Mouse (Mus musculus): Measurements from ENCODE around the gene Gjd2.

The Gjd2 gene

DNA sequence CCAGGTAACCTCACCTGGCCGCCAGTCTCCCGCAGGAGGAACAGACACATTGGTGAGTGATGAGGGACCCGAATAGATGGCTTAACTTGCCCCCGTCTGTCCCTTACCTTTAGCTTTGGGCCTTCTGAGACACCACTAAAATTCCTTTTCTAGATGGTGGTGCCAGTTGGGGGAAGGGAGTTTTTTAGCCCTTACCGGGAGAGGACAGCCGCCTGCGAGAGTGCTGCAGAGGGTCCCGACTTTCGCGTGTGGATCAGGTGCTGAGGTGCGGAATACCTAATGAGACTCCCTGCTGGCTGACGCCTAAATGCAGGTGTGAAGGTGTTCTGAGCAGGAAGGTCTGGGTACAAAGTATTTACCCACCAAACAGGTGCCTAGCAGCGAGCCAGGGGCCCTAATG lies 427 bp upstream of the Gjd2 start:
- DNase-seq (ENCODE audit: inconsistent age in 2 of 2, low spot score in 1 of 2), result peak; percentile 6 to 32

DNA sequence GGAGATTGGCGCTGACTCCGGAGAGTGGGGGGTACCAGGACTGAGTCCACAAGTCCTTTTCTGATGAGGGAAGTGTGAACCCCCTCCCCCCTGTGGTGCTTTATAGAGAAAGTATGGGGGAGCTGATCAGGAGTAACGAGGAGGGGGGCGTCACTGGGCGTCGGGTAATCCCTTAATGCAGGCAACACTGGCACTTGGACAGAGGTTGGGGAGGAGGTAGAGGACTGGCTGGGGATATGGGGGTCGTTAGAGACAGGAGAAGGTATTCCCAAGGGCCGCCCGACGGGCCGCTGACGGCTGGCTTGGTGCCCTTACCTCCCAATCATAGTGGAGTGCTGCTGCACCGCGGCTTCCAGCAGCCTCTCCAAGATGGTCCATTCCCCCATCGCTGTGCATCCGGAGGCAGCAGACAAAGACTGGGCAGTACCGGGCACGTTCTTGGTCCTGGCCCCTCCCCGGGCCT lies 639 bp downstream of the Gjd2 start:
- DNase-seq (ENCODE audit: inconsistent age in 2 of 2, low spot score in 1 of 2), result peak; percentile 11 to 31

DNA sequence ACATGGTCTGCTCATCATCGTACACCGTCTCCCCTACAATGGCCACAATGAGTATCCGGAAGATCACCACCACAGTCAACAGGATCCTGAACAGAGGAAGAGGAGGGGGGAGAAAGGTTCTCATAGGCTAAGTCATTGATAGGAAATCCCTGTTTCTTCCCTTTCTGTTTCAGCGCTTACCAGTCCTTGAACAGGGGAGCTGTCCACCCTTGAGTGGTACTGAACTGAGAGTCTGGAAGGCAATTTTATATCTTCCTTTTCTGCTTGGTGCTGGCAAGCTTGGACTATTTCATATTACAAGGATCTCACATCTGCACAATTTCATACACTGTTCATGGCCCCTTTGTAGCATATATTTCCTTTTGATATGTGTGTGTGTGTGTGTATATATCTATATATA lies 1.6 kb downstream of the Gjd2 start:
- peak; percentile 36 to 79 for DNase-seq (ENCODE audit: inconsistent age in 2 of 2, low spot score in 1 of 2)

DNA sequence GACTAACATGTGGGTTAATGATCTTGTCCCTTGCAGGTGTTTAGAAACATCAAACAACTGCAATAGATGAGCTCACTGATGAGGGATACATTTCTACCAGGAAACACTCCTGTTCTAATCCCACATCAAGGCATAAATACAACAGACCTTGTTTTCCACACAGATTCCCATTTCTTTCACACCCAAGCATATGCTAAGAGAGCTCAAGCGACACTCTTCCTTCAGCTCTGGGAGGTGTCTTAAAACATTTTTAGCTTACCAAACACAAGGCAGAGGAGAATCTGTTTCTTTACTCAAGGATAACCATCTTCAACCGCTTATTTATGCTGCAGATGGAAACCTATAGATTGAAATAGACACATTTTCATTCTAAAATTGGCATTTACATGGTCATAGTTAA lies 5.1 kb downstream of the Gjd2 start:
- DNase-seq (ENCODE audit: inconsistent age in 2 of 2, low spot score in 1 of 2), result no peak

DNA sequence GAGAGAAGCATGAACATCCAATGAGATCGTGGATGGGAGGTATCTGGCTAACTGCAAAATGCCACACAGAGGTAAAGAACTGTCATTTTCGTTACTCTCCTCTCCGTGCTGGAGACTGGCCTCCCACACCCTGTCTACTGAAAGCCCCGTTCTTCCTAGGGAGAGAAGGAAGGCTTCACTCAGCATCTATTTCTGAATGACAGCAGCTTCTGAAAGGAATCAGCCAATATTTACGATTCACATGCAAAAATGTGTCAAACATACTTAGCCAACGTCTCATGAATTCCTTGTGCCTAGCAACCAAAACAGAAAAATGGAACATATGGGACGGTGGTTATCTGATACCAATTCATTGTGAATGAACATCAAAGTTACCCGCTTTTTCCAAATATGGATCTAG lies 15.9 kb downstream of the Gjd2 start:
- no peak for DNase-seq (ENCODE audit: inconsistent age in 2 of 2, low spot score in 1 of 2)

DNA sequence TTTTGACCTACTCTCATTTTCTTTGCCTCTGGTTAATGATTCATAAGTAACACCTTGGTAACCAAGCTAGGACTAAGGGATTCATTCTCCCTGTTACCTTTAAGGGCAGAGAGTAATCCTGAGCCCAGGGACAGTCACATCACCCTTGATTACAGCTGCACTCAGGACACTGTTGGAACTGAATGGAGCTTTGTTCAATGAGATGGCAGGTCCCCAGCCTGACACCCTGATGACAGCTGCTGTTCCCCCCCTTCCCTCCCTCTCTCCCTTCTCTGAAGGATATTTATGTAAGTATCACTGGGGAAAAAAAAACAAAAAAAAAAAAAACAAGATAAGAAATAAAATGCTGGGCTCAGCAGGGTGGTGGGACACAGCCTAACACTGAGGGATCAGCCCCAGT lies 16.5 kb downstream of the Gjd2 start:
- no peak for DNase-seq (ENCODE audit: inconsistent age in 2 of 2, low spot score in 1 of 2)

DNA sequence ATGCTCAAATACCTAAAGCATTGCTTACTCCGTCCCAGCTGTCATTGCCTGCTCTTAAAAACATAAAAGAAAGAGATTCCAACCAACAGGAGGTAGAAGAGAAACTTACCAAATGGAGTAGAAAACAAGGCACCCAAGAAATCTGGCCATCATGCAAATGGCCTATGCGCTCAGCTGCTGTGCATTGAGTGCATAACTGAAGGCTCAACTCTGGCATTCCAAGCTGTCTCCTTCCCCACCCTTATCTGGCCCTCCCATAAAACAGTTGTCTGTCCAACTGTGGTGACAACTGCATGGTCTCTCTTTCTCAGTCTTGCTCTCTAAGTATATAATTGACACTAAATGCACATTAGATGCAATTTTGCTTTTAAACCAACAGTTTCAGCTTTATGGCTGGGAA lies 28.5 kb downstream of the Gjd2 start:
- no peak for DNase-seq (ENCODE audit: inconsistent age in 2 of 2, low spot score in 1 of 2)

DNA sequence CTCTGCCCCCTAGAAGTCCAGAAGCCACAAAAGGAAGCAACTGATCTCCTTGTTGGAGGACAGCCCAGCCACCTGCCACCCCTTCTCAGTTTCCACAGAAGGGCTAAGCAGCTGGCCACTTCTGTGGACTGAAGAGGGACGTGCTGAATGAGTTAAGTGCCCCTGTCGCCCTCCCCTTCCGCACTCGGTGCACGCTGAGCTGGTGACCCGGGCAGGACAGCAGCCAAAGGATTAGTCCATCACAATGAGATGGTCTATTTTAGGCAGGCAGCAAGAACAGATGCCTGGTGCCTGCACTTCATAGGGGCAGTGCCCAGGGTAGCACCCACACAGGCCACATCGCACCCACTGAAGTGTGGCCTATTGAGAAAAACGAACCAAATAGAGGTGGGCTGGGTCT lies 32.8 kb downstream of the Gjd2 start:
- peak in 1 of 2 experiments; percentile 23 for DNase-seq (ENCODE audit: inconsistent age in 2 of 2, low spot score in 1 of 2)

DNA sequence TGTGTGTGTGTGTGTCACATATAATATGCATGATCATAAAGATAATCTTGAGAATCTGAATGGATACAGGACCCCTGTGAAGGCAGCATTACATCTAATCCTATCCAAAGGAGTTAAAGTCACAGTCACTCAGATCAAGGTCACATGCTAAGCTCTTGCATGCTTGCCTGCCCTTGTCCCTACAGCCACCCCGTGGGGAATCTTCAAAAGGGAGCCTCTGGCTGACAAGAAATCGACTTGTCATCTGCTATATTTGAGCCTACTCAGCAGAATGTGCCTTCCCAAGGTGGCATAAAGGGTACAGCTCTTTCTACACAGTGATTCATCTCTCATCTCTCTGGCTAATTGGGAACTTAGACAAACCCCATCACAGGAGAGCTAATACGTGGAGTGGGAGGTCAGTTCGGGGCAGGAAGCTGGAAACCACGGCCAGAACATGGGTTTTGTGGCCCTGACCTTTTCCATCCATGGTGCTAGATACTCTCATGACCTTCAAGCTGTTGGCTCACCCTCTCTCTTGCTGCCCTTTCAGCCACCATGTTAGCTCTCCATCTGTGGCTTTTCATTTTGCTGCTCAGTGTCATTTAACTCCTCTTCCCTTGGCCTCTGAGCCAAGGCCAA lies 35.2 kb downstream of the Gjd2 start:
- peak; percentile 53 to 74 for DNase-seq (ENCODE audit: inconsistent age in 2 of 2, low spot score in 1 of 2)

DNA sequence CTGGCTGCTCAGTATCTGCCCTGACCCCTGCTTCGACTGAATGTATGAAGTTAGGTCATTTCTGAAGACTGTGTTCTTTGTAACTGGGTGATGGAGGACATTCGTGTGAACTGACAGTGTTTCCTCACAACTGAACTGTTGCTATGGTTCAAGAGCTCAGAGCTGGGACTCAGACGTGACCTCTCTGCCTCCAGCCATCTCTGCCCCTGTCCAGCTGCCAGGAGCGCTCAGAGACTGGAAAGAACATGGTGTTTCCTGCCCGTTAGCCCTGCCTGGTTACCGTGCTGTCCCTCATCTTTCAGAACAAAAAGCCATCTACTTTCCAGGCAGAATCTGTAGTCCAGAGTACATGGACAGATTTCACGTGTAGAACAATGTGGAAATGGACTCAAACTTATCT lies 39.5 kb downstream of the Gjd2 start:
- DNase-seq (ENCODE audit: inconsistent age in 2 of 2, low spot score in 1 of 2), result no peak

DNA sequence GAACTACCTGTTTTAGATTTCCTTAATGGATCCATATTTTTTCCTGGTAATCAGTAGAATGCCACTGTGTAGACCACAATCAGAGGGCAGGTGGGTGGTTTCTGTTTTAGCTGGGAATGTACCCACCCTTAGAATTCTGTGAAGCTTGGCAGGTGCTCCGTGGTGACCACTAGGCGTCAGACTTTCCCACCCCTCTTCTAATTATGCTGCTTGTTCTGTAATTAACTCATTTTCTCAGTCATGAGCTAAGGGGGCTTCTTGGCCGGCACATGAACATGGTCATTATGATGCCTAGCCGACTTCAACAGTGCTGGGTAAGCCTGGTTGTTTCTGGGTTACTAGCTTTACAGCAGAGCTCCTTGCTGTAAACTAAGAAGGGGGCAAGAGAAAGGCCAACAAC lies 47.0 kb downstream of the Gjd2 start:
- DNase-seq (ENCODE audit: inconsistent age in 2 of 2, low spot score in 1 of 2), result peak in 1 of 2 experiments; percentile 41

Data from adrenal gland, adult (tissue).